Mouse (Mus musculus) MEL (cell line): ENCODE data around the gene Mcoln3. TPM values are rescaled to one million over a fixed set of nuclear protein-coding genes. Genes with fewer than 3 reads are reported as not detected.
A peak's percentile ranks its signal among the peaks of the same experiment; 100 is the strongest.

Source experiments
- DNase-seq: peaks from one replicate; pipeline ENCODE4 v3.0.0; 2011; ENCODE audit warnings: low read depth, low spot score
- H3K27ac ChIP-seq: 2 replicates; pipeline ENCODE4 v1.5.1; 2012; ENCODE audit warnings: low read depth, mild to moderate bottlenecking, control low read depth, low read length, moderate library complexity; ENCODE audit not compliant: control insufficient read depth
- H3K27me3 ChIP-seq, 2 experiments: fragments of 150-350 bp in 1 of 2; sonication (generic) in 1 of 2; 2 replicates each; pipeline ENCODE4 v1.6.1; 2012; ENCODE audit warnings: low read length in 2 of 2, mild to moderate bottlenecking in 2 of 2, improper control_type of control experiment in 1 of 2, moderate library complexity in 1 of 2; ENCODE audit not compliant: insufficient read depth in 2 of 2, control insufficient read depth in 1 of 2
- H3K36me3 ChIP-seq, 2 experiments: 2 replicates each; pipeline ENCODE4 v1.6.1; 2012 to 2014; ENCODE audit warnings: low read length in 2 of 2, improper control_type of control experiment in 1 of 2, inconsistent platforms in 1 of 2, mild to moderate bottlenecking in 1 of 2; ENCODE audit not compliant: insufficient read depth in 2 of 2, control insufficient read depth in 1 of 2
- H3K4me1 ChIP-seq, 2 experiments: fragments of 150-350 bp in 1 of 2; sonication (generic) in 1 of 2; 2 replicates each; pipeline ENCODE4 v1.6.1; 2012; ENCODE audit warnings: low read length in 2 of 2, improper control_type of control experiment in 1 of 2, mild to moderate bottlenecking in 1 of 2; ENCODE audit not compliant: insufficient read depth in 2 of 2, control insufficient read depth in 1 of 2
- H3K4me3 ChIP-seq, 2 experiments: fragments of 150-350 bp in 1 of 2; sonication (generic) in 1 of 2; 2 replicates each; pipeline ENCODE4 v1.5.1; 2012; ENCODE audit warnings: low read depth in 2 of 2, low read length in 2 of 2, mild to moderate bottlenecking in 2 of 2, moderate library complexity in 2 of 2, control low read depth in 1 of 2, improper control_type of control experiment in 1 of 2; ENCODE audit not compliant: control insufficient read depth in 1 of 2, insufficient read depth in 1 of 2
- H3K79me2 ChIP-seq: 2 replicates; pipeline ENCODE4 v1.6.1; 2012; ENCODE audit warnings: mild to moderate bottlenecking, low read length, moderate library complexity; ENCODE audit not compliant: control insufficient read depth, poor library complexity, insufficient read depth
- H3K9ac ChIP-seq: 2 replicates; pipeline ENCODE4 v1.6.1; 2012; ENCODE audit warnings: low read depth, mild to moderate bottlenecking, control low read depth, low read length, moderate library complexity; ENCODE audit not compliant: control insufficient read depth, poor library complexity, severe bottlenecking
- H3K9me3 ChIP-seq: fragments of 150-350 bp; sonication (generic); replicated peaks from 2 replicates; pipeline ENCODE4 v1.6.1; 2012; ENCODE audit warnings: mild to moderate bottlenecking, low read length, improper control_type of control experiment, moderate library complexity; ENCODE audit not compliant: insufficient read depth
- BHLHE40 ChIP-seq: IDR thresholded peaks from 2 replicates; pipeline ENCODE4 v1.6.1; 2012; ENCODE audit warnings: low read depth, mild to moderate bottlenecking, inconsistent platforms, low read length, improper control_type of control experiment, borderline replicate concordance
- CHD1 ChIP-seq: IDR thresholded peaks from 2 replicates; pipeline ENCODE4 v1.6.1; 2012; ENCODE audit warnings: low read depth, mild to moderate bottlenecking, inconsistent platforms, low read length, improper control_type of control experiment
- CHD2 ChIP-seq: IDR thresholded peaks from 2 replicates; pipeline ENCODE4 v1.6.1; 2011; ENCODE audit warnings: low read length, improper control_type of control experiment
- CTCF ChIP-seq, 3 experiments: IDR thresholded peaks in 2 of 3; conservative IDR thresholded peaks in 1 of 3; 2 replicates each; pipeline ENCODE4 v1.5.1; 2011 to 2012; ENCODE audit warnings: low read length in 3 of 3, low read depth in 2 of 3, mild to moderate bottlenecking in 2 of 3, improper control_type of control experiment in 1 of 3, inconsistent platforms in 1 of 3, mixed read lengths in 1 of 3, moderate library complexity in 1 of 3; ENCODE audit not compliant: control insufficient read depth in 1 of 3, insufficient read depth in 1 of 3, poor library complexity in 1 of 3, severe bottlenecking in 1 of 3
- ETS1 ChIP-seq: IDR thresholded peaks from 2 replicates; pipeline ENCODE4 v1.6.1; 2012; ENCODE audit warnings: low read depth, mild to moderate bottlenecking, inconsistent platforms, low read length, improper control_type of control experiment, moderate library complexity
- GABPA ChIP-seq: IDR thresholded peaks from 2 replicates; pipeline ENCODE4 v1.6.1; 2012; ENCODE audit warnings: low read depth, mild to moderate bottlenecking, inconsistent platforms, low read length, improper control_type of control experiment, moderate library complexity
- HCFC1 ChIP-seq: IDR thresholded peaks from 2 replicates; pipeline ENCODE4 v1.6.1; 2012; ENCODE audit warnings: low read depth, mild to moderate bottlenecking, inconsistent platforms, low read length, improper control_type of control experiment, moderate library complexity
- JUND ChIP-seq: IDR thresholded peaks from 2 replicates; pipeline ENCODE4 v1.6.1; 2011; ENCODE audit warnings: low read depth, mild to moderate bottlenecking, improper control_type of control experiment, low read length
- KAT2A ChIP-seq: conservative IDR thresholded peaks from 2 replicates; pipeline ENCODE4 v1.6.1; 2012; ENCODE audit warnings: low read depth, low read length, improper control_type of control experiment, inconsistent platforms
- MAX ChIP-seq: IDR thresholded peaks from 2 replicates; pipeline ENCODE4 v1.6.1; 2011; ENCODE audit warnings: low read length, improper control_type of control experiment
- MAZ ChIP-seq: IDR thresholded peaks from 2 replicates; pipeline ENCODE4 v1.6.1; 2012; ENCODE audit warnings: low read depth, mild to moderate bottlenecking, inconsistent platforms, low read length, improper control_type of control experiment
- MEF2A ChIP-seq: IDR thresholded peaks from 2 replicates; pipeline ENCODE4 v1.6.1; 2014; ENCODE audit warnings: low read depth, mild to moderate bottlenecking, inconsistent platforms, low read length, improper control_type of control experiment; ENCODE audit not compliant: poor library complexity, insufficient replicate concordance, severe bottlenecking; ENCODE audit errors: extremely low read depth
- MYB ChIP-seq: IDR thresholded peaks from 2 replicates; pipeline ENCODE4 v1.6.1; 2011; ENCODE audit warnings: mild to moderate bottlenecking, low read depth, low read length, improper control_type of control experiment
- MYC ChIP-seq: IDR thresholded peaks from 2 replicates; pipeline ENCODE4 v1.6.1; 2011; ENCODE audit warnings: low read depth, mild to moderate bottlenecking, low read length, improper control_type of control experiment, moderate library complexity
- NELFE ChIP-seq: IDR thresholded peaks from 2 replicates; pipeline ENCODE4 v1.6.1; 2011; ENCODE audit warnings: low read depth, low read length, improper control_type of control experiment
- NRF1 ChIP-seq: IDR thresholded peaks from 2 replicates; pipeline ENCODE4 v1.6.1; 2014; ENCODE audit warnings: low read depth, mild to moderate bottlenecking, inconsistent platforms, low read length, improper control_type of control experiment, moderate library complexity; ENCODE audit not compliant: poor library complexity, insufficient read depth, severe bottlenecking
- POLR2A ChIP-seq, 2 experiments: IDR thresholded peaks; 2 replicates each; pipeline ENCODE4 v1.6.1; 2011 to 2012; ENCODE audit warnings: low read length in 2 of 2, mild to moderate bottlenecking in 2 of 2, control low read depth in 1 of 2, improper control_type of control experiment in 1 of 2, low read depth in 1 of 2, moderate library complexity in 1 of 2; ENCODE audit not compliant: control insufficient read depth in 1 of 2, insufficient read depth in 1 of 2, poor library complexity in 1 of 2
- POLR2AphosphoS2 ChIP-seq: IDR thresholded peaks from 2 replicates; pipeline ENCODE4 v1.6.1; 2011; ENCODE audit warnings: low read length, improper control_type of control experiment
- POLR2AphosphoS5 ChIP-seq: IDR thresholded peaks from 2 replicates; pipeline ENCODE4 v1.6.1; 2012; ENCODE audit warnings: low read depth, borderline replicate concordance, mild to moderate bottlenecking, inconsistent platforms, low read length, moderate library complexity, mixed read lengths
- RCOR1 ChIP-seq: IDR thresholded peaks from 2 replicates; pipeline ENCODE4 v1.6.1; 2012; ENCODE audit warnings: low read depth, mild to moderate bottlenecking, inconsistent platforms, low read length, improper control_type of control experiment
- SMC3 ChIP-seq: IDR thresholded peaks from 2 replicates; pipeline ENCODE4 v1.6.1; 2011; ENCODE audit warnings: low read depth, low read length, improper control_type of control experiment
- TCF12 ChIP-seq: IDR thresholded peaks from 2 replicates; pipeline ENCODE4 v1.6.1; 2014; ENCODE audit warnings: low read depth, mild to moderate bottlenecking, inconsistent platforms, low read length, improper control_type of control experiment, moderate library complexity
- UBTF ChIP-seq: IDR thresholded peaks from 2 replicates; pipeline ENCODE4 v1.6.1; 2012; ENCODE audit warnings: low read depth, mild to moderate bottlenecking, inconsistent platforms, low read length, improper control_type of control experiment, moderate library complexity, borderline replicate concordance; ENCODE audit not compliant: insufficient read depth
- USF1 ChIP-seq: IDR thresholded peaks from 2 replicates; pipeline ENCODE4 v1.6.1; 2014; ENCODE audit warnings: low read depth, mild to moderate bottlenecking, inconsistent platforms, low read length, improper control_type of control experiment, moderate library complexity
- ZKSCAN1 ChIP-seq: IDR thresholded peaks from 2 replicates; pipeline ENCODE4 v1.6.1; 2012; ENCODE audit warnings: low read depth, mild to moderate bottlenecking, inconsistent platforms, low read length, improper control_type of control experiment, moderate library complexity
- ZNF384 ChIP-seq: IDR thresholded peaks from 2 replicates; pipeline ENCODE4 v1.6.1; 2012; ENCODE audit warnings: low read depth, mild to moderate bottlenecking, inconsistent platforms, low read length, improper control_type of control experiment
- polyA plus RNA-seq, 2 experiments: library from polyadenylated mRNA; stranded (reverse) in 1 of 2; unstranded in 1 of 2; fragments of >175 nt in 1 of 2; fragments of >200 nt in 1 of 2; gene quantifications; 2 replicates each; pipeline versions ENCODE4 v1.2.1 to v1.2.4; 2012; ENCODE audit warnings: low replicate concordance in 2 of 2, low read depth in 1 of 2; ENCODE audit not compliant: insufficient read length in 2 of 2, insufficient read depth in 1 of 2, missing spikeins in 1 of 2
- total RNA-seq: library from RNA; depleted of rRNA; stranded (reverse); fragments of 300-350 nt; gene quantifications from 2 replicates; pipeline ENCODE4 v1.2.3, GENCODE M21; 2012

The Mcoln3 gene
- total and polyA plus RNA-seq, 3 experiments: not detected

DNA sequence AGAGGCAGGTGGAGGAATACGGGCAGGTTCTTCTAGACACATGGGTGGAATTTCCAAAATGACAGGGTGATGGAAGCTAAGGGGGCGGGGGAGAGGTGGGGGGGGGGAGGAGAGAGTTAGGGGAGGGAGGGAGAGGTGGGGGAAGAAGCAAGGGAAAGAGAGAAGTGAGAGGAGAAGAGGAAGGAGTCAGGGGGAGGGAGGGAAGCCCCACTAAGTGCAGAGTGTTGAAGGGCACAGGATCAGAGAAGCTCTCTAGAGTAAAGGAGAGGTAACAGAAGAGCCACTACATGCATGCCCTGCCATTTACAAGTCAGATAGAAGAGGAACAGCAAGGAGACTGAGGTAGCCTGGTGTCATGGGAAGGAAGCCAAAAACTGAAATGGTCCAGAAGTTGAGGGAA lies 39.6 kb downstream of the Mcoln3 start:
- Histone ChIP-seq H3K9ac (no peak overlapping the region), H3K27ac (no peak overlapping the region), H3K9me3 (no peaks in the 10 kb centered on the region), H3K27me3 (no peaks in the 10 kb centered on the region), H3K79me2 (no peaks in the 10 kb centered on the region), H3K4me1 (no peaks in the 10 kb centered on the region), H3K4me3 (no peak overlapping the region), H3K36me3 (no peaks in the 10 kb centered on the region)
- TF ChIP-seq GABPA: no peak
- no peak for TF ChIP-seq MEF2A
- no peak for TF ChIP-seq SMC3
- no peak for TF ChIP-seq MAX
- TF ChIP-seq CHD2: no peak
- TF ChIP-seq MYB: no peak
- no peak for TF ChIP-seq POLR2A (IDR thresholded peaks at IDR 0.05; ENCODE audit: control insufficient read depth in 1 of 2, insufficient read depth in 1 of 2, low read depth in 1 of 2, low read length in 2 of 2, poor library complexity in 1 of 2)
- TF ChIP-seq NRF1: no peak
- DNase-seq: no peak

DNA sequence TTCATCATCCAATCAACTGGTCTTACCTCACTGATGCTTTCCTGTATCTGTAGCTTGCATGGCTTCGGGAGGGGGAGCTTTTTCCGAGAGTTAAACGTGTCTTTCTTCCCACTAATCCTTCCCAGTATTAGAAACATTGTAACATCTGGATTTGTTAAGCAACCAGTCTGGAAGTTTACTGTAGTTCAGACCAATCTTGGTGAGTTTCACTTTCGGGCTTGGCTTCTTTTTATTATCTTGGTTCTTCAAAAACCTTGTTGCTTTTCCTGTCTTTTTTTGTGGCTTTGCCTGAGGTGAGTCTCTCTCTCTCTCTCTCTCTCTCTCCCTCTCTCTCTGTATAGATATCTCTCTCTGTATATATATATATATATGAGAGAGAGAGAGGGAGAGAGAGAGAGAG lies 40.8 kb downstream of the Mcoln3 start:
- DNase-seq: no peak
- no peak overlapping the region for H3K27ac ChIP-seq

GRCm38 (mm10) chr3:146159360-146159759 lies 42.1 kb downstream of the Mcoln3 start:
- H3K9ac ChIP-seq: no peak overlapping the region
- no peaks in the 10 kb centered on the region for H3K27me3 ChIP-seq
- H3K79me2 ChIP-seq: no peaks in the 10 kb centered on the region
- no peaks in the 10 kb centered on the region for H3K36me3 ChIP-seq
- H3K9me3 ChIP-seq: no peaks in the 10 kb centered on the region
- no peak overlapping the region for H3K4me3 ChIP-seq
- DNase-seq: no peak
- H3K27ac ChIP-seq: no peak overlapping the region
- no peaks in the 10 kb centered on the region for H3K4me1 ChIP-seq
- no peak for TF ChIP-seq ZNF384
- TF ChIP-seq CTCF (IDR thresholded peaks at IDR 0.05 in 2 of 3, conservative IDR thresholded peaks at IDR 0.05 in 1 of 3; ENCODE audit: control insufficient read depth in 1 of 3, insufficient read depth in 1 of 3, low read depth in 2 of 3, low read length in 3 of 3, poor library complexity in 1 of 3, severe bottlenecking in 1 of 3): no peak
- no peak for TF ChIP-seq RCOR1
- TF ChIP-seq MAX: no peak
- TF ChIP-seq USF1: no peak
- TF ChIP-seq MAZ: no peak

More for the DNA sequence above, 40.8 kb downstream of the Mcoln3 start:
- no peak overlapping the region for H3K9ac ChIP-seq
- TF ChIP-seq POLR2AphosphoS2 (no peak), HCFC1 (no peak), NRF1 (no peak), POLR2AphosphoS5 (no peak), GABPA (no peak), RCOR1 (no peak), KAT2A (no peak), TCF12 (no peak), MYC (no peak), MAX (no peak), UBTF (no peak), CHD2 (no peak), MYB (no peak), JUND (no peak), BHLHE40 (no peak), ETS1 (no peak), NELFE (no peak), CHD1 (no peak), ZKSCAN1 (no peak)
- TF ChIP-seq, all 39 proteins: peak for 0
- Histone ChIP-seq H3K27me3 (no peaks in the 10 kb centered on the region), H3K4me3 (peak overlapping the region in 1 of 2 experiments; percentile 22; a peak in 1 of 4 replicates), H3K36me3 (no peaks in the 10 kb centered on the region), H3K9me3 (no peaks in the 10 kb centered on the region), H3K79me2 (no peaks in the 10 kb centered on the region), H3K4me1 (no peaks in the 10 kb centered on the region)
